Mouse (Mus musculus) left cerebral cortex, adult 8-10 months (tissue): ENCODE measurements around the gene Gnb1l. TPM values are rescaled to one million over a fixed set of nuclear protein-coding genes. Genes with fewer than 3 reads are reported as not detected.

Experiments used
- DNase-seq, 2 experiments: peaks; one replicate each; pipeline ENCODE4 v3.0.0; 2022; ENCODE audit warnings: low spot score in 2 of 2
- total RNA-seq, 4 experiments: library from RNA; stranded (reverse); gene quantifications; 2 replicates each; pipeline ENCODE4 v1.2.4; 2022

Gnb1l gene
- total RNA-seq = 1 to 10 TPM; 4.9 to 5.7 (median 5.3) TPM

GRCm38 (mm10) chr16:18498558-18498990 is at the start of gene Gnb1l, which contains the start of gene Rtl10:
Gene Gnb1l, plus strand, starts transcription at chr16:18498713.
Gene Rtl10, plus strand, starts transcription at chr16:18498901.
- DNase-seq = peak; percentile 91 to 92

GRCm38 (mm10) chr16:18449005-18449404 is 49.5 kb upstream of the Gnb1l start:
- no peak for DNase-seq

GRCm38 (mm10) chr16:18451486-18452181 is 46.9 kb upstream of the Gnb1l start:
- DNase-seq = peak in 1 of 2 experiments; percentile 87

GRCm38 (mm10) chr16:18452361-18452862 is 46.1 kb upstream of the Gnb1l start:
- DNase-seq = peak in 1 of 2 experiments; percentile 52

- no peak for DNase-seq
These were observed 44.7 kb upstream of the Gnb1l start for GRCm38 (mm10) chr16:18453846-18454245.

- no peak for DNase-seq
These were observed 43.1 kb upstream of the Gnb1l start for GRCm38 (mm10) chr16:18455407-18455806.

- no peak for DNase-seq
These were observed 39.9 kb upstream of the Gnb1l start for GRCm38 (mm10) chr16:18458661-18459060.

GRCm38 (mm10) chr16:18459335-18459954 is 39.1 kb upstream of the Gnb1l start:
- no peak for DNase-seq

GRCm38 (mm10) chr16:18459955-18460370 is 38.5 kb upstream of the Gnb1l start:
- no peak for DNase-seq

GRCm38 (mm10) chr16:18460826-18461225 is 37.7 kb upstream of the Gnb1l start:
- DNase-seq = no peak

GRCm38 (mm10) chr16:18462031-18462430 is 36.5 kb upstream of the Gnb1l start:
- no peak for DNase-seq

- no peak for DNase-seq
These were observed 35.9 kb upstream of the Gnb1l start for GRCm38 (mm10) chr16:18462598-18462997.

GRCm38 (mm10) chr16:18464271-18464670 is 34.2 kb upstream of the Gnb1l start:
- peak in 1 of 2 experiments; percentile 47 for DNase-seq

GRCm38 (mm10) chr16:18470829-18471228 is 27.7 kb upstream of the Gnb1l start:
- no peak for DNase-seq

GRCm38 (mm10) chr16:18471381-18471955 is 27.0 kb upstream of the Gnb1l start:
- DNase-seq = no peak

GRCm38 (mm10) chr16:18471976-18472375 is 26.5 kb upstream of the Gnb1l start:
- DNase-seq = no peak

GRCm38 (mm10) chr16:18472416-18472815 is 26.1 kb upstream of the Gnb1l start:
- DNase-seq = no peak

GRCm38 (mm10) chr16:18472976-18473375 is 25.5 kb upstream of the Gnb1l start:
- DNase-seq = no peak

GRCm38 (mm10) chr16:18474021-18474420 is 24.5 kb upstream of the Gnb1l start:
- no peak for DNase-seq

- no peak for DNase-seq
These were observed 20.5 kb upstream of the Gnb1l start for GRCm38 (mm10) chr16:18477996-18478395.

GRCm38 (mm10) chr16:18479667-18480066 is 18.8 kb upstream of the Gnb1l start:
- no peak for DNase-seq

- no peak for DNase-seq
These were observed 17.5 kb upstream of the Gnb1l start for GRCm38 (mm10) chr16:18480933-18481485.
